Mouse (Mus musculus) brain, embryonic 18.5 days (tissue): ENCODE measurements around the gene Kcnh8.

Experiments used
- DNase-seq: peaks from one replicate; pipeline ENCODE4 v3.0.0-alpha.2; 2012; ENCODE audit warnings: low read depth, low spot score

Gene Kcnh8

GRCm38 (mm10) chr17:52602093-52602780 lies at the start of gene Kcnh8:
Gene Kcnh8 (plus strand): TSS chr17:52602709.
- no peak for DNase-seq

- peak; percentile 52 for DNase-seq
Observed at GRCm38 (mm10) chr17:52559961-52560720, 42.4 kb upstream of the Kcnh8 start.

GRCm38 (mm10) chr17:52565467-52566155 lies 36.9 kb upstream of the Kcnh8 start:
- no peak for DNase-seq

GRCm38 (mm10) chr17:52569584-52570270 lies 32.8 kb upstream of the Kcnh8 start:
- DNase-seq: peak; percentile 24

- no peak for DNase-seq
Observed at GRCm38 (mm10) chr17:52572229-52572628, 30.3 kb upstream of the Kcnh8 start.

- DNase-seq: no peak
Observed at GRCm38 (mm10) chr17:52591503-52592194, 10.9 kb upstream of the Kcnh8 start.

GRCm38 (mm10) chr17:52599141-52599540 lies 3.4 kb upstream of the Kcnh8 start:
- no peak for DNase-seq

GRCm38 (mm10) chr17:52600882-52601371 lies 1.6 kb upstream of the Kcnh8 start:
- peak; percentile 86 for DNase-seq

GRCm38 (mm10) chr17:52602781-52603170 lies 267 bp downstream of the Kcnh8 start:
- DNase-seq: no peak

- no peak for DNase-seq
Observed at GRCm38 (mm10) chr17:52603411-52603810, 902 bp downstream of the Kcnh8 start.

GRCm38 (mm10) chr17:52611382-52611781 lies 8.9 kb downstream of the Kcnh8 start:
- no peak for DNase-seq

GRCm38 (mm10) chr17:52649186-52649585 lies 46.7 kb downstream of the Kcnh8 start:
- no peak for DNase-seq

- DNase-seq: no peak
Observed at GRCm38 (mm10) chr17:52691988-52692387, 89.5 kb downstream of the Kcnh8 start.

GRCm38 (mm10) chr17:52701944-52702343 lies 99.4 kb downstream of the Kcnh8 start:
- DNase-seq: peak; percentile 26

GRCm38 (mm10) chr17:52712319-52712718 lies 109.8 kb downstream of the Kcnh8 start:
- DNase-seq: no peak

GRCm38 (mm10) chr17:52722214-52722613 lies 119.7 kb downstream of the Kcnh8 start:
- DNase-seq: no peak

- DNase-seq: no peak
Observed at GRCm38 (mm10) chr17:52728806-52729205, 126.3 kb downstream of the Kcnh8 start.

- DNase-seq: no peak
Observed at GRCm38 (mm10) chr17:52738436-52738835, 135.9 kb downstream of the Kcnh8 start.

GRCm38 (mm10) chr17:52788151-52788550 lies 185.6 kb downstream of the Kcnh8 start:
- no peak for DNase-seq

GRCm38 (mm10) chr17:52804463-52804862 lies 202.0 kb downstream of the Kcnh8 start:
- DNase-seq: no peak

- DNase-seq: no peak
Observed at GRCm38 (mm10) chr17:52810773-52811172, 208.3 kb downstream of the Kcnh8 start.
